Mouse (Mus musculus): ENCODE measurements around the gene Mettl4. TPM values are rescaled to one million over a fixed set of nuclear protein-coding genes. Genes with fewer than 3 reads are reported as not detected.
"Not testable (repeated sequence)": the region's sequence is repeated elsewhere in the genome, so short reads cannot be mapped to it uniquely, and the experiment has no call there.

The Mettl4 gene
- polyA plus RNA-seq, 1 experiment from 2014 or later = 26.1 TPM

DNA sequence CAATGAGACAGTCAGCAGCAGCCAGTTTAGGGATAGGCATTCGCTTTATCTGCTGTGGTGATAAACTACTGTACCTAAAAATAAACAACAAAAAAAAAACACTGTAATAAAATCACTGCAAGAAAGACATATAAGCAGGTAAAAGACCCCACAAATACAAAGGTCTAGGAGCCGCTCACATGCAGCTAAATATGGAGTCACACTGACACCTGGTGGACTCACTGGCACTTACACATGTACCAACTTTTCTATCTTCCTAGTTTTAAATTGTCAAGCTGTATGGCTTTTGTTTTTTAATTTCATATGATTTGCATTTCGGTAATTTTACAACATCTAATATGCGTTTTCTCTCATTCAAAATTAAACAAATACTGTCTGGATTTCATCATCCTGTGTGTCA, 14.4 kb downstream of the Mettl4 start:
- no peak for ATAC-seq (ENCODE audit: low FRiP score, low TSS enrichment)
- Histone ChIP-seq H3K36me3 (ENCODE audit: control insufficient read depth, insufficient read depth, low read length) (peaks cover 6% of the 10 kb centered on the region; the same call in 1 of the 2 replicates), H3K9me3 (ENCODE audit: control insufficient read depth, low read length) (no peaks in the 10 kb centered on the region), H3K27ac (ENCODE audit: low read depth, low read length) (no peak overlapping the region), H3K4me2 (replicated peaks; ENCODE audit: low read depth, low read length) (no peak overlapping the region), H3K9ac (ENCODE audit: low read depth, low read length) (no peak overlapping the region), H3K27me3 (ENCODE audit: control insufficient read depth, insufficient read depth, low read length) (no peaks in the 10 kb centered on the region), H3K4me1 (ENCODE audit: control insufficient read depth, insufficient read depth, low read length) (no peaks in the 10 kb centered on the region), H3K4me3 (ENCODE audit: low read length) (no peak overlapping the region)
- 72% methylated on average over 4 of the region's 4 CpGs for WGBS

- H3K4me2 ChIP-seq (replicated peaks; ENCODE audit: low read depth, low read length); H3K27me3 ChIP-seq (ENCODE audit: control insufficient read depth, insufficient read depth, low read length); H3K9ac ChIP-seq (ENCODE audit: low read depth, low read length); H3K4me1 ChIP-seq (ENCODE audit: control insufficient read depth, insufficient read depth, low read length); H3K4me3 ChIP-seq (ENCODE audit: low read length); H3K36me3 ChIP-seq (ENCODE audit: control insufficient read depth, insufficient read depth, low read length); ATAC-seq (ENCODE audit: low FRiP score, low TSS enrichment); H3K9me3 ChIP-seq (ENCODE audit: control insufficient read depth, low read length); H3K27ac ChIP-seq (ENCODE audit: low read depth, low read length): not testable (repeated sequence)
- 42% methylated on average over 2 of the region's 2 CpGs for WGBS
Observed at GRCm38 (mm10) chr17:94730416-94730815, 19.4 kb downstream of the Mettl4 start.

- Histone ChIP-seq H3K27me3 (ENCODE audit: control insufficient read depth, insufficient read depth, low read length) (no peaks in the 10 kb centered on the region), H3K36me3 (ENCODE audit: control insufficient read depth, insufficient read depth, low read length) (peaks cover 3% of the 10 kb centered on the region; the same call in 1 of the 2 replicates), H3K27ac (ENCODE audit: low read depth, low read length) (no peak overlapping the region), H3K4me2 (replicated peaks; ENCODE audit: low read depth, low read length) (no peak overlapping the region), H3K4me3 (ENCODE audit: low read length) (no peak overlapping the region), H3K9ac (ENCODE audit: low read depth, low read length) (no peak overlapping the region), H3K4me1 (ENCODE audit: control insufficient read depth, insufficient read depth, low read length) (no peaks in the 10 kb centered on the region), H3K9me3 (ENCODE audit: control insufficient read depth, low read length) (no peaks in the 10 kb centered on the region)
- no peak for ATAC-seq (ENCODE audit: low FRiP score, low TSS enrichment)
- 92% methylated on average over 4 of the region's 4 CpGs for WGBS
Observed at GRCm38 (mm10) chr17:94726750-94727149, 23.1 kb downstream of the Mettl4 start.

DNA sequence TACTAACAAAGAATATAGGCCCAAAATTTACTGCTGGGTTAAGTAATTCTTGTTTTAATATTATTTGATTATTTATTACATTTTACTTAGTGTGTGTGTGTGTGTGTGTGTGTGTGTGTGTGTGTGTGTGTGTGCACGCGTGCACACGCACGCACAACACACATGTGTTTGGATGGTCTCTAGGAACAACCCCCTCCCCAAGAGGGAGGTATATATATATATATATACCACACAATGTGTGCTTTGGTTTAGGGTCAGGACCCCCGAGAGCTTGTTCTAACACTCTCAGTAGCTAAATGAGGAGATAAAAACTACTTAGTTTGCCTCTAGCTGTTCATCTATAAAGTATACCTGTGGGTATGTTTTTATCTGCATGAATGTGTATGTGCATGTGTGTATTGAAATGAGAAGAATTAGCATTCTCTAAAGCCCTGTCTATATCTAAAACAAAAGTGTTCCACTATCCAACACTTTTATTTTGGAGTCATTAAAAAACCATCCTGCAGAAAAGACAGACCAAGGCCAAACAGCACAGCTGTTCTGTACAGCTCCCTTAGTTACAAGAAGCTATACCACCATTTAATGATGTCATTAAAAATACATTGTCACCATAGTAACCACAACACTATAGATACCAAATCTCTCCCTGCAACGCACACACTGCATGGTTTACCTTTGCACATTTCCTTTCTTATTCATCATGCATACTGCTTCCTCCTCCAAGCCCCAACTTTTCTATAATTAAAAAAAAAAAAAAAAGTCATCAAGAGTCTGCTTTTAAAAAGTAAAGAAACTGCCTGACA, 76.1 kb downstream of the Mettl4 start:
- H3K36me3 ChIP-seq (ENCODE audit: control insufficient read depth, insufficient read depth, low read length) = no peaks in the 10 kb centered on the region
- H3K4me3 ChIP-seq (ENCODE audit: low read length) = no peak overlapping the region
- no peaks in the 10 kb centered on the region for H3K4me1 ChIP-seq (ENCODE audit: control insufficient read depth, insufficient read depth, low read length)
- WGBS = 81% methylated on average over 6 of the region's 6 CpGs
- H3K4me2 ChIP-seq (replicated peaks; ENCODE audit: low read depth, low read length) = no peak overlapping the region
- no peaks in the 10 kb centered on the region for H3K9me3 ChIP-seq (ENCODE audit: control insufficient read depth, low read length)
- no peak overlapping the region for H3K27ac ChIP-seq (ENCODE audit: low read depth, low read length)
- no peak for ATAC-seq (ENCODE audit: low FRiP score, low TSS enrichment)
- H3K27me3 ChIP-seq (ENCODE audit: control insufficient read depth, insufficient read depth, low read length) = no peaks in the 10 kb centered on the region
- no peak overlapping the region for H3K9ac ChIP-seq (ENCODE audit: low read depth, low read length)
